Mouse (Mus musculus) subcutaneous adipose tissue, adult 2 months (tissue): ENCODE data around the gene Apoh. TPM values are rescaled to one million over a fixed set of nuclear protein-coding genes. Genes with fewer than 3 reads are reported as not detected.

ENCODE experiments used
- polyA plus RNA-seq: library from polyadenylated mRNA; depleted of rRNA; stranded (reverse); fragments of >200 nt; gene quantifications from 2 replicates; pipeline ENCODE4 v1.2.3, GENCODE M21; 2012; ENCODE audit warnings: low replicate concordance; rRNA removed

Apoh gene
- 0.16 and 0.89 TPM in 2 replicates for polyA plus RNA-seq

GRCm38 (mm10) chr11:108342781-108343768, at the start of gene Apoh:
Gene Apoh, plus strand, starts transcription at chr11:108343354.

GRCm38 (mm10) chr11:108343789-108344462, 772 bp downstream of the Apoh start, which contains the start of gene Prkca:
Gene Prkca, minus strand, starts transcription at chr11:108343928.

GRCm38 (mm10) chr11:108424889-108425591, 81.9 kb downstream of the Apoh start, which contains the start of gene Cep112:
Gene Cep112, plus strand, starts transcription at chr11:108425192.

Other genes starting within 250 kb of the Apoh start
- gene Prkca, start 574 bp downstream of the Apoh start, polyA plus RNA-seq, result 6.2 and 6.9 TPM in 2 replicates
- 0.50 and 0.87 TPM in 2 replicates for gene Cep112, start 81.8 kb downstream of the Apoh start, polyA plus RNA-seq